Mouse (Mus musculus) heart, adult 2 months (tissue): ENCODE data around the gene Etv1. TPM values are rescaled to one million over a fixed set of nuclear protein-coding genes. Genes with fewer than 3 reads are reported as not detected.
"Not testable (repeated sequence)": the region's sequence is repeated elsewhere in the genome, so short reads cannot be mapped to it uniquely, and the experiment has no call there.

ENCODE experiments used
- DNase-seq, 2 experiments: peaks; one replicate each; pipeline ENCODE4 v3.0.0; 2021
- H3K27ac ChIP-seq: fragments of 200-600 bp; 2 replicates; pipeline ENCODE4 v1.8.1; 2022
- H3K27me3 ChIP-seq: fragments of 200-500 bp; 2 replicates; pipeline ENCODE4 v1.6.1; 2012; ENCODE audit warnings: mild to moderate bottlenecking, low read length, inconsistent platforms, mixed read lengths; ENCODE audit not compliant: control insufficient read depth, insufficient read depth
- H3K36me3 ChIP-seq: fragments of 200-500 bp; 2 replicates; pipeline ENCODE4 v1.6.1; 2012; ENCODE audit warnings: low read length, inconsistent platforms; ENCODE audit not compliant: control insufficient read depth, insufficient read depth
- H3K4me1 ChIP-seq: fragments of 200-500 bp; 2 replicates; pipeline ENCODE4 v1.6.1; 2011; ENCODE audit warnings: low read length; ENCODE audit not compliant: control insufficient read depth, insufficient read depth
- H3K4me3 ChIP-seq: fragments of 200-600 bp; 2 replicates; pipeline ENCODE4 v1.8.1; 2022
- H3K79me2 ChIP-seq: fragments of 200-500 bp; replicated peaks from 2 replicates; pipeline ENCODE4 v1.6.1; 2012; ENCODE audit warnings: mild to moderate bottlenecking, inconsistent platforms, low read length, moderate library complexity, mixed read lengths; ENCODE audit not compliant: control insufficient read depth, insufficient read depth
- H3K9ac ChIP-seq: fragments of 200-500 bp; 2 replicates; pipeline ENCODE4 v1.6.1; 2012; ENCODE audit warnings: low read depth, mild to moderate bottlenecking, control low read depth, inconsistent platforms, low read length, mixed read lengths
- CTCF ChIP-seq: fragments of 200-600 bp; IDR thresholded peaks from 2 replicates; pipeline ENCODE4 v1.8.1; 2022; ENCODE audit warnings: antibody characterized with exemption, mild to moderate bottlenecking, moderate library complexity
- EP300 ChIP-seq: fragments of 200-500 bp; IDR thresholded peaks from 2 replicates; pipeline ENCODE4 v1.6.1; 2011; ENCODE audit warnings: low read depth, low read length, control low read depth; ENCODE audit not compliant: insufficient read depth
- POLR2A ChIP-seq: fragments of 200-500 bp; IDR thresholded peaks from 2 replicates; pipeline ENCODE4 v1.6.1; 2011; ENCODE audit warnings: mild to moderate bottlenecking, low read depth, low read length, control low read depth; ENCODE audit not compliant: insufficient read depth
- WGBS: fragments of 180-500 bp; shearing (Covaris S2); methylation state at CpG from one replicate; pipeline ENCODE4 v1.1.7; 2018; 5-methylcytosine and 5-hydroxymethylcytosine counted together
- intact Hi-C: fragments of 180-260 bp; cut with DNase I; formaldehyde crosslinking; loops from one replicate; pipeline ENCODE4 v1.15.1; 2025
- polyA plus RNA-seq: library from polyadenylated mRNA; depleted of rRNA; stranded (reverse); fragments of >200 nt; gene quantifications from 2 replicates; pipeline ENCODE4 v1.2.3, GENCODE M21; 2012
- total RNA-seq, 2 experiments: library from RNA; stranded (reverse); gene quantifications; 2 replicates each; pipeline ENCODE4 v1.2.3; 2021

The Etv1 gene
- total and polyA plus RNA-seq, 3 experiments = 6.5 to 9.5 (median 7.8) TPM

DNA sequence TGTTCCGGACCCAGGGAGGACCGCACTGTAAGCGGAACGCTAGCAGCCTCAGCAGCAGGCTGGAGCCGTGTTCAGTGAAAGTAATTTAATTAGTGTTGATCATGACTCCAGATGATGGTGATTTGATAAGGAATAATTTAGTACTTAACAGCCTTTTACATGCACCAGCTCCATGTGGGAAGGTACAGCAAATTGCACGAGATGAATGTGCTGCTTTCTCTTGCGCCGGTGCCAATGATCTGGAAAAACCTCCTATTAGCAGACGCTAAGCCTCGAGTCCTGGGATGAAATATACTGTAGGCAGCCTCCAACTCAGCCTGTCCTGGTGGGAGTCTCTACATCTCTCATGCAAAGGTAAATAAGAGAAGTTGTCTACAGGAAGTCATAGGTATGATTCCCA lies 45.2 kb downstream of the Etv1 start:
- no peak for DNase-seq
- H3K27me3 ChIP-seq = no peaks in the 10 kb centered on the region
- no peaks in the 10 kb centered on the region for H3K79me2 ChIP-seq
- H3K36me3 ChIP-seq = no peaks in the 10 kb centered on the region
- intact Hi-C loops = no loop called here
- WGBS = 97% methylated on average over 10 of the region's 10 CpGs
- H3K27ac ChIP-seq = no peak overlapping the region
- H3K4me3 ChIP-seq = no peak overlapping the region
- H3K9ac ChIP-seq = no peak overlapping the region
- H3K4me1 ChIP-seq = no peaks in the 10 kb centered on the region
- TF ChIP-seq CTCF = no peak
- no peak for TF ChIP-seq EP300
- TF ChIP-seq POLR2A = no peak

DNA sequence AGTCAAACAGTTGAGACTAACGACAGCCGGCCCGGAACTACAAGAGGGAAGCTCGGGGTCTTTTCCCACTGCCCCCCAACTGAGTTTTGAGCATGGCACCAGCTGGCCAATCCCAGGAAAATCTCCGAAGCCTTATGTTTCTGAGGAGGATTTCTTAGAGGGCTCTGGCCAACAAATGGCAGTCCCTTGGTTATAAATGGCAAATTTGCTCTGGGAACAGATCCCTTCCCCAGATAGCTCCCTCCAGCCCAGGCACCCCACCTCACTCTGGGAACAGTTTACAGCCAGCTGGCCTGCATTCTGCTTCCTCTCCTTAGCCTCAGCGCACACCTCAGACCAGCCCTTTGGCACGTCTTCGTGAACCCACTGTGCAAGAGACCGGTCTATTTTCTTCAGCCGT lies 53.8 kb downstream of the Etv1 start:
- TF ChIP-seq EP300 (no peak), CTCF (no peak), POLR2A (no peak)
- intact Hi-C loops = no loop called here
- no peak for DNase-seq
- H3K27ac ChIP-seq = no peak overlapping the region
- no peak overlapping the region for H3K4me3 ChIP-seq
- H3K79me2 ChIP-seq = no peaks in the 10 kb centered on the region
- H3K9ac ChIP-seq = no peak overlapping the region
- H3K36me3 ChIP-seq = no peaks in the 10 kb centered on the region
- H3K4me1 ChIP-seq = peaks cover 2% of the 10 kb centered on the region
- 94% methylated on average over 10 of the region's 10 CpGs for WGBS
- H3K27me3 ChIP-seq = no peaks in the 10 kb centered on the region

- DNase-seq = no peak
- intact Hi-C loops = no loop called here
- H3K9ac ChIP-seq = no peak overlapping the region
- 92% methylated on average over 4 of the region's 4 CpGs for WGBS
- H3K27ac ChIP-seq = no peak overlapping the region
- no peaks in the 10 kb centered on the region for H3K36me3 ChIP-seq
- H3K27me3 ChIP-seq = no peaks in the 10 kb centered on the region
- no peaks in the 10 kb centered on the region for H3K79me2 ChIP-seq
- H3K4me1 ChIP-seq = peaks cover 2% of the 10 kb centered on the region
- TF ChIP-seq POLR2A (no peak), EP300 (no peak), CTCF (no peak)
- no peak overlapping the region for H3K4me3 ChIP-seq
These were observed 55.4 kb downstream of the Etv1 start for GRCm38 (mm10) chr12:38834581-38834980.

GRCm38 (mm10) chr12:38834986-38835385 lies 55.8 kb downstream of the Etv1 start:
- H3K79me2 ChIP-seq, intact Hi-C loops, H3K9ac ChIP-seq, H3K36me3 ChIP-seq, H3K4me1 ChIP-seq, H3K4me3 ChIP-seq, H3K27me3 ChIP-seq, DNase-seq, H3K27ac ChIP-seq: not testable (repeated sequence)
- WGBS = 96% methylated on average over 8 of the region's 8 CpGs

DNA sequence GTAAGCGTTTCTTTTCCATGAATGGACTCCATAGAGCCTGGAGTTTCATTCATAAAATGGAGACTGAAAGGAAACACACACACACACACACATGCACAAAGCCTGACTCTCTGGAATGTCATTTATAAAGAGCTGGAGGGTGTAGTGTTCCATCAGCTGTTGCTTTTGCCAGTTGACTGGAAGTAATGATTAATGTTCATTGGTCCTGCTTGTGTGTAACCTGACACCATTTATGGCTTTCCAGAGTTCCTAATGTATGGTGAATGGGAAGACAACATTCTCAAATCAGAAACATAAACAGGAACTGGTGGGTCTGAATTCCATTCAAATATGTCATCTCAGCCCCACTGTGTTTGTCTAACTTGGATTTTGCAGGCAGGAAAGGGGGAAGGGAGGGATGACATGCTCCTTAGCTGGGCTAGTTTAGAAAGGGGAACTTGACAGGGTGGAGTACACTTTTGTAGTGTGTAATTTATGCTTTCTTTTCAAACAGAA lies 64.7 kb downstream of the Etv1 start:
- no peak for DNase-seq
- H3K9ac ChIP-seq = no peak overlapping the region
- TF ChIP-seq EP300 (no peak), POLR2A (no peak), CTCF (no peak)
- H3K79me2 ChIP-seq = no peaks in the 10 kb centered on the region
- H3K27me3 ChIP-seq = no peaks in the 10 kb centered on the region
- H3K4me3 ChIP-seq = no peak overlapping the region
- WGBS = 37% methylated on average over 1 of the region's 1 CpGs
- intact Hi-C loops = no loop called here
- no peaks in the 10 kb centered on the region for H3K4me1 ChIP-seq
- no peak overlapping the region for H3K27ac ChIP-seq
- no peaks in the 10 kb centered on the region for H3K36me3 ChIP-seq

DNA sequence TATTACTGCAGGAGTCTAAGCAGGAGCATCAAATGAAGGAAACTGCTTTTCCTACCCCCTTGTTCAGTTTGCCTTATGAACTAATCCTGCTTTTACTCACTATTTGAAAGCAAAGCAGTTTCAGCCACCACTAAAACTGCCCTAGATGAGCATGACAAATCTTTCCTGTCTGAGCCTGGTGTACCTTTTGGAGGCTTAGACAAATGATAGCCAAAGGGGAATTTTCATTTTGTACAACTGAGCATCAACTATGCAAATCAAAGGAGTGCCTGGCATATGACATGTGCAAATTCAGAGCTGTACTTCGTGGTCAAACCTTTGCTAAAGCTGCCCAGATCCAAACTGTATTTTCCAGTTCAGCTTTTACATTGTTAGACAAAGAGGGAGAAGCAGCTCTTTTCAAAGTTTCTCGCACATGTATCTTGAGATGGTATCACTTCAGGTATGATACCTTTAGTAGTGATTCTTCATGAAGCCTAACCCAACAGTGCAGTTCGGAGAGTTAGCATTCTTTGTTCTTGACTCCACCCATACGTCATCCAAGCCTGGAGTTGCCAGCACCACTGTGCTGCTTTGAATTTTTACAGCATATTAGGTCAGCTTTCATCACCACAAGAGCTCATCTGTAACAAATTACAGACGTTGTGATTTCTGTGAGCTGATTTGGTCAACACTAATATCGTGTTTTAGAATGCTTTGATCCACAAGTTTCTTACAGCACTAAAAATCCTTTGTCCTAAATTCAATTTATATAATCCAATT lies 68.5 kb downstream of the Etv1 start:
- intact Hi-C loops = no loop called here
- Histone ChIP-seq H3K9ac (no peak overlapping the region), H3K27me3 (no peaks in the 10 kb centered on the region), H3K79me2 (no peaks in the 10 kb centered on the region), H3K4me3 (no peak overlapping the region), H3K27ac (no peak overlapping the region), H3K4me1 (no peaks in the 10 kb centered on the region), H3K36me3 (no peaks in the 10 kb centered on the region)
- DNase-seq = no peak
- TF ChIP-seq POLR2A (no peak), EP300 (no peak), CTCF (no peak)
- whole genome bisulfite sequencing = 64% methylated on average over 6 of the region's 6 CpGs
